Mouse (Mus musculus) neutrophil, adult 5-6 weeks (primary cell): ENCODE data around the gene Ccr7. TPM values are rescaled to one million over a fixed set of nuclear protein-coding genes. Genes with fewer than 3 reads are reported as not detected.

Experiments
- ATAC-seq: fragments of 151-379, 151-347 bp; 2 replicates; pipeline ENCODE4 v1.8.0; 2017; ENCODE audit warnings: mild to moderate bottlenecking, moderate TSS enrichment; ENCODE audit not compliant: insufficient number of reproducible peaks, poor library complexity, low FRiP score, severe bottlenecking; ENCODE audit errors: extremely low read depth
- total RNA-seq: library from RNA; stranded (forward); fragments of 200-1000 nt; gene quantifications from 2 replicates; pipeline ENCODE4 v1.2.3, GENCODE M21; 2017

The Ccr7 gene
- total RNA-seq, 1 experiment from 2014 or later, result 173 TPM

GRCm38 (mm10) chr11:99102575-99103270 is 52.2 kb downstream of the Ccr7 start:
- ATAC-seq, result no peak

- no peak for ATAC-seq
Observed at GRCm38 (mm10) chr11:99101693-99102092, 53.2 kb downstream of the Ccr7 start.

- no peak for ATAC-seq
Observed at GRCm38 (mm10) chr11:99100215-99100614, 54.7 kb downstream of the Ccr7 start.

GRCm38 (mm10) chr11:99099516-99099915 is 55.4 kb downstream of the Ccr7 start:
- no peak for ATAC-seq

GRCm38 (mm10) chr11:99098924-99099323 is 56.0 kb downstream of the Ccr7 start:
- no peak for ATAC-seq

- no peak for ATAC-seq
Observed at GRCm38 (mm10) chr11:99096996-99097774, 57.7 kb downstream of the Ccr7 start.

GRCm38 (mm10) chr11:99096417-99096816 is 58.5 kb downstream of the Ccr7 start:
- ATAC-seq, result no peak

- no peak for ATAC-seq
Observed at GRCm38 (mm10) chr11:99095759-99096158, 59.1 kb downstream of the Ccr7 start.

GRCm38 (mm10) chr11:99094911-99095676 is 59.8 kb downstream of the Ccr7 start:
- ATAC-seq, result no peak

Other genes starting within 250 kb of the Ccr7 start
- 2.0 and 2.2 TPM in 2 replicates for gene Cdc6, start 247.3 kb downstream of the Ccr7 start, total RNA-seq
- gene Rara, start 227.3 kb downstream of the Ccr7 start, total RNA-seq, result 131 and 135 TPM in 2 replicates
- not detected in 2 replicates for gene Gjd3, start 172.1 kb downstream of the Ccr7 start, total RNA-seq
- 2.9 and 5.2 TPM in 2 replicates for gene Top2a, start 130.9 kb downstream of the Ccr7 start, total RNA-seq
- 11.4 and 18.8 TPM in 2 replicates for gene Igfbp4, start 113.8 kb downstream of the Ccr7 start, total RNA-seq
- 0.12 and 0.35 TPM in 2 replicates for gene Tns4, start 65.8 kb downstream of the Ccr7 start, total RNA-seq
- gene Smarce1, start 75.9 kb upstream of the Ccr7 start, total RNA-seq, result 225 and 242 TPM in 2 replicates
- gene Krt222, start 89.0 kb upstream of the Ccr7 start, total RNA-seq, result 3.8 and 4.9 TPM in 2 replicates
- gene Krt24, start 130.2 kb upstream of the Ccr7 start, total RNA-seq, result not detected in 2 replicates
- not detected in 2 replicates for gene Krt25, start 167.9 kb upstream of the Ccr7 start, total RNA-seq
- gene Krt26, start 182.9 kb upstream of the Ccr7 start, total RNA-seq, result not detected in 2 replicates
- not detected in 2 replicates for gene Krt27, start 196.0 kb upstream of the Ccr7 start, total RNA-seq
- gene Krt28, start 219.8 kb upstream of the Ccr7 start, total RNA-seq, result not detected in 2 replicates
- 0.93 TPM in 1 of 2 replicates, not detected in the other for gene Krt10, start 234.3 kb upstream of the Ccr7 start, total RNA-seq